Mouse (Mus musculus) intestine, embryonic 16.5 days (tissue): ENCODE results near the gene Fuca2. TPM values are rescaled to one million over a fixed set of nuclear protein-coding genes. Genes with fewer than 3 reads are reported as not detected.
"Not testable (repeated sequence)": the region's sequence is repeated elsewhere in the genome, so short reads cannot be mapped to it uniquely, and the experiment has no call there.

Source experiments
- ATAC-seq: fragments of 200-750 bp; cut with Nextera tagmentation; 2 replicates; pipeline ENCODE4 v1.8.0; 2017; ENCODE audit warnings: moderate TSS enrichment, moderate library complexity
- H3K27ac ChIP-seq: fragments of 300-500 bp; sonication (generic); 2 replicates; pipeline ENCODE4 v1.5.1; 2014; ENCODE audit warnings: mild to moderate bottlenecking, low read length
- H3K27me3 ChIP-seq: fragments of 300-500 bp; sonication (generic); replicated peaks from 2 replicates; pipeline ENCODE4 v1.6.1; 2014; ENCODE audit warnings: low read length, control low read depth, mixed read lengths; ENCODE audit not compliant: control insufficient read depth, insufficient read depth
- H3K36me3 ChIP-seq: fragments of 300-500 bp; sonication (generic); 2 replicates; pipeline ENCODE4 v1.6.1; 2014; ENCODE audit warnings: low read length, control low read depth; ENCODE audit not compliant: control insufficient read depth, insufficient read depth
- H3K4me1 ChIP-seq: fragments of 300-500 bp; sonication (generic); 2 replicates; pipeline ENCODE4 v1.6.1; 2014; ENCODE audit warnings: low read length, control low read depth, mixed read lengths; ENCODE audit not compliant: control insufficient read depth, insufficient read depth
- H3K4me2 ChIP-seq: fragments of 300-500 bp; sonication (generic); 2 replicates; pipeline ENCODE4 v1.6.1; 2014; ENCODE audit warnings: low read depth, low read length, control low read depth
- H3K4me3 ChIP-seq: fragments of 300-500 bp; sonication (generic); 2 replicates; pipeline ENCODE4 v1.5.1; 2014; ENCODE audit warnings: mild to moderate bottlenecking, low read length
- H3K9ac ChIP-seq: fragments of 300-500 bp; sonication (generic); 2 replicates; pipeline ENCODE4 v1.6.1; 2014; ENCODE audit warnings: low read depth, low read length
- H3K9me3 ChIP-seq: fragments of 300-500 bp; sonication (generic); 2 replicates; pipeline ENCODE4 v1.6.1; 2016; ENCODE audit warnings: low read length, control low read depth; ENCODE audit not compliant: control insufficient read depth
- WGBS: fragments of 180-500 bp; shearing (Covaris S2); extraction: QIAGEN DNeasy Blood & Tissue Kit; methylation state at CpG from one replicate; pipeline ENCODE4 v1.1.7; 2014; 5-methylcytosine and 5-hydroxymethylcytosine counted together
- polyA plus RNA-seq: library from polyadenylated mRNA; unstranded; fragments of >200 nt; fragmentation: Nextera tagmentation; extraction: Ambion mirVana; gene quantifications from 2 replicates; pipeline ENCODE4 v1.2.1, GENCODE M21; 2015

The Fuca2 gene
- polyA plus RNA-seq = 232 and 330 TPM in 2 replicates

GRCm38 (mm10) chr10:13499331-13499730 is at the start of gene Fuca2:
Gene Fuca2, plus strand, starts transcription at chr10:13499540.
- H3K27me3 ChIP-seq = no peaks in the 10 kb centered on the region
- H3K27ac ChIP-seq = no peak within 1 kb of the TSS; the same call in 1 of the 2 replicates
- H3K4me1 ChIP-seq = peaks cover 4% of the 10 kb centered on the region; the same call in 1 of the 2 replicates
- H3K36me3 ChIP-seq = no peaks in the 10 kb centered on the region
- no peak for ATAC-seq
- 84% methylated on average over 2 of the region's 2 CpGs for WGBS
- no peak within 1 kb of the TSS for H3K4me3 ChIP-seq
- no peaks in the 10 kb centered on the region for H3K9me3 ChIP-seq
- H3K9ac ChIP-seq = 0 out of 2 replicates have a peak within 1 kb of the TSS, but pooled peaks have one; percentile 79
- H3K4me2 ChIP-seq = no peak within 1 kb of the TSS

GRCm38 (mm10) chr10:13451640-13452039 is 47.7 kb upstream of the Fuca2 start:
- H3K36me3 ChIP-seq = no peaks in the 10 kb centered on the region
- H3K4me3 ChIP-seq = no peak overlapping the region
- peaks cover 10% of the 10 kb centered on the region; the same call in 1 of the 2 replicates for H3K4me1 ChIP-seq
- H3K9ac ChIP-seq = no peak overlapping the region
- no peak overlapping the region for H3K4me2 ChIP-seq
- H3K27ac ChIP-seq = no peak overlapping the region
- no peaks in the 10 kb centered on the region for H3K9me3 ChIP-seq
- WGBS = 75% methylated on average over 6 of the region's 6 CpGs
- no peak for ATAC-seq
- no peaks in the 10 kb centered on the region for H3K27me3 ChIP-seq

- WGBS = 55% methylated on average over 13 of the region's 13 CpGs
- Histone ChIP-seq H3K9me3 (no peaks in the 10 kb centered on the region), H3K4me3 (no peak overlapping the region), H3K9ac (no peak overlapping the region), H3K27ac (no peak overlapping the region), H3K36me3 (no peaks in the 10 kb centered on the region), H3K4me2 (no peak overlapping the region), H3K4me1 (0 out of 2 replicates have a peak, but pooled peaks cover 4% of the 10 kb centered on the region), H3K27me3 (no peaks in the 10 kb centered on the region)
- no peak for ATAC-seq
These were observed 45.9 kb upstream of the Fuca2 start for GRCm38 (mm10) chr10:13453200-13453990.

- H3K9ac ChIP-seq, H3K4me3 ChIP-seq, ATAC-seq, H3K4me1 ChIP-seq, H3K9me3 ChIP-seq, H3K27me3 ChIP-seq, H3K36me3 ChIP-seq, H3K27ac ChIP-seq, H3K4me2 ChIP-seq: not testable (repeated sequence)
- 79% methylated on average over 3 of the region's 3 CpGs for WGBS
These were observed 35.0 kb upstream of the Fuca2 start for GRCm38 (mm10) chr10:13464295-13464694.

- H3K4me3 ChIP-seq = no peak overlapping the region
- WGBS = 62% methylated on average over 5 of the region's 5 CpGs
- H3K27ac ChIP-seq = no peak overlapping the region
These were observed 32.4 kb upstream of the Fuca2 start for GRCm38 (mm10) chr10:13466925-13467324.

GRCm38 (mm10) chr10:13468025-13468529 is 31.3 kb upstream of the Fuca2 start:
- not testable (repeated sequence) for ATAC-seq, H3K27ac ChIP-seq, H3K4me1 ChIP-seq, H3K4me2 ChIP-seq, H3K27me3 ChIP-seq, H3K9ac ChIP-seq, H3K36me3 ChIP-seq, H3K9me3 ChIP-seq, H3K4me3 ChIP-seq
- WGBS = 76% methylated on average over 6 of the region's 6 CpGs

More at GRCm38 (mm10) chr10:13466925-13467324, 32.4 kb upstream of the Fuca2 start:
- Histone ChIP-seq H3K4me1 (no peaks in the 10 kb centered on the region), H3K4me2 (no peak overlapping the region), H3K27me3 (no peaks in the 10 kb centered on the region), H3K9ac (no peak overlapping the region), H3K9me3 (no peaks in the 10 kb centered on the region), H3K36me3 (no peaks in the 10 kb centered on the region)
- peak; percentile 90 for ATAC-seq

GRCm38 (mm10) chr10:13470236-13470635 is 29.1 kb upstream of the Fuca2 start:
- no peak overlapping the region for H3K9ac ChIP-seq
- no peak overlapping the region for H3K4me3 ChIP-seq
- H3K4me1 ChIP-seq = peaks cover 16% of the 10 kb centered on the region
- H3K27me3 ChIP-seq = peaks cover 2% of the 10 kb centered on the region; the same call in 1 of the 2 replicates
- H3K36me3 ChIP-seq = no peaks in the 10 kb centered on the region
- H3K9me3 ChIP-seq = no peaks in the 10 kb centered on the region
- ATAC-seq = no peak
- WGBS = 80% methylated on average over 3 of the region's 3 CpGs
- no peak overlapping the region for H3K27ac ChIP-seq
- no peak overlapping the region for H3K4me2 ChIP-seq

- 13% methylated on average over 17 of the region's 17 CpGs for WGBS
- Histone ChIP-seq H3K27ac (no peak overlapping the region), H3K9ac (peak overlapping the region; percentile 85), H3K36me3 (no peaks in the 10 kb centered on the region), H3K27me3 (peaks cover 2% of the 10 kb centered on the region; the same call in 1 of the 2 replicates), H3K4me2 (peak overlapping the region; percentile 99), H3K9me3 (no peaks in the 10 kb centered on the region), H3K4me3 (peak overlapping the region; percentile 80), H3K4me1 (peaks cover 17% of the 10 kb centered on the region)
- peak; percentile 10 for ATAC-seq
These were observed 26.0 kb upstream of the Fuca2 start for GRCm38 (mm10) chr10:13473287-13473832.

- under 1% methylated on average over 66 of the region's 71 CpGs for WGBS
- no peaks in the 10 kb centered on the region for H3K36me3 ChIP-seq
- ATAC-seq = peak; percentile 88
- H3K9ac ChIP-seq = peak within 1 kb of the TSS; percentile 85
- H3K27me3 ChIP-seq = peaks cover 2% of the 10 kb centered on the region; the same call in 1 of the 2 replicates
- H3K4me3 ChIP-seq = peak within 1 kb of the TSS; percentile 80
- peaks cover 17% of the 10 kb centered on the region for H3K4me1 ChIP-seq
- H3K9me3 ChIP-seq = no peaks in the 10 kb centered on the region
- H3K27ac ChIP-seq = peak within 1 kb of the TSS; percentile 70
- H3K4me2 ChIP-seq = peak within 1 kb of the TSS; percentile 99
These were observed 25.3 kb upstream of the Fuca2 start, which contains the start of gene Phactr2 for GRCm38 (mm10) chr10:13473833-13474567. Gene Phactr2, minus strand, starts transcription at chr10:13474412.
